Mouse (Mus musculus) heart, postnatal 25 days (tissue): ENCODE results near the gene Utf1. TPM values are rescaled to one million over a fixed set of nuclear protein-coding genes. Genes with fewer than 3 reads are reported as not detected.

ENCODE experiments used
- DNase-seq: peaks from one replicate; pipeline ENCODE4 v3.0.0; 2022; ENCODE audit warnings: low spot score
- intact Hi-C: fragments of 180-260 bp; cut with DNase I; formaldehyde crosslinking; loops from one replicate; pipeline ENCODE4 v1.15.1; 2025
- total RNA-seq, 2 experiments: library from RNA; stranded (reverse); gene quantifications; 2 replicates each; pipeline ENCODE4 v1.2.3; 2021

Utf1 gene
- total RNA-seq, 2 experiments from 2014 or later, result not detected

GRCm38 (mm10) chr7:139937138-139937537, 6.5 kb upstream of the Utf1 start:
- intact Hi-C loops, result no loop called here
- no peak for DNase-seq

GRCm38 (mm10) chr7:139937810-139938209, 5.8 kb upstream of the Utf1 start:
- no peak for DNase-seq
- intact Hi-C loops, result no loop called here

- intact Hi-C loops, result no loop called here
- DNase-seq, result no peak
Measured at GRCm38 (mm10) chr7:139940476-139941209, 2.9 kb upstream of the Utf1 start.

- DNase-seq, result no peak
- intact Hi-C loops, result no loop called here
Measured at GRCm38 (mm10) chr7:139944291-139945240, 977 bp downstream of the Utf1 start.

- DNase-seq, result no peak
- intact Hi-C loops, result no loop called here
Measured at GRCm38 (mm10) chr7:139945516-139945915, 1.9 kb downstream of the Utf1 start.

GRCm38 (mm10) chr7:139946032-139946431, 2.4 kb downstream of the Utf1 start:
- DNase-seq, result no peak
- intact Hi-C loops, result no loop called here

GRCm38 (mm10) chr7:139949893-139950282, 6.3 kb downstream of the Utf1 start:
- no peak for DNase-seq
- intact Hi-C loops, result no loop called here

GRCm38 (mm10) chr7:139950283-139950971, 6.8 kb downstream of the Utf1 start:
- DNase-seq, result peak; percentile 18
- intact Hi-C loops, result no loop called here

- DNase-seq, result no peak
- intact Hi-C loops, result no loop called here
Measured at GRCm38 (mm10) chr7:139951079-139951478, 7.5 kb downstream of the Utf1 start.

GRCm38 (mm10) chr7:139951991-139952633, 8.5 kb downstream of the Utf1 start:
- intact Hi-C loops, result no loop called here
- DNase-seq, result no peak

GRCm38 (mm10) chr7:139955505-139955904, 11.9 kb downstream of the Utf1 start:
- intact Hi-C loops, result no loop called here
- no peak for DNase-seq

- intact Hi-C loops, result no loop called here
- DNase-seq, result no peak
Measured at GRCm38 (mm10) chr7:139956658-139957057, 13.1 kb downstream of the Utf1 start.

GRCm38 (mm10) chr7:139957437-139957836, 13.8 kb downstream of the Utf1 start:
- intact Hi-C loops, result no loop called here
- no peak for DNase-seq

- no peak for DNase-seq
- intact Hi-C loops, result no loop called here
Measured at GRCm38 (mm10) chr7:139957958-139958357, 14.4 kb downstream of the Utf1 start.

GRCm38 (mm10) chr7:139961141-139961540, 17.6 kb downstream of the Utf1 start:
- intact Hi-C loops, result no loop called here
- no peak for DNase-seq

GRCm38 (mm10) chr7:139963814-139964213, 20.2 kb downstream of the Utf1 start:
- intact Hi-C loops, result no loop called here

GRCm38 (mm10) chr7:139967175-139967574, 23.6 kb downstream of the Utf1 start:
- intact Hi-C loops, result no loop called here
- DNase-seq, result no peak

More at GRCm38 (mm10) chr7:139963814-139964213, 20.2 kb downstream of the Utf1 start:
- no peak for DNase-seq

- no peak for DNase-seq
- intact Hi-C loops, result loop anchor here (2.0 kb wide), 3 partner anchors 26 to 172 kb away; no protein-coding TSS in a partner anchor
Measured at GRCm38 (mm10) chr7:139968428-139968827, 24.8 kb downstream of the Utf1 start.

GRCm38 (mm10) chr7:139969348-139970130, 25.9 kb downstream of the Utf1 start:
- no peak for DNase-seq
- intact Hi-C loops, result loop anchor here (2.0 kb wide), 3 partner anchors 25 to 171 kb away; no protein-coding TSS in a partner anchor
